Mouse (Mus musculus): ENCODE results near the gene Elf3. TPM values are rescaled to one million over a fixed set of nuclear protein-coding genes. Genes with fewer than 3 reads are reported as not detected.

The Elf3 gene
- polyA plus RNA-seq (2017; shearing (Covaris generic)), result under 1 TPM in 1 of 2 experiments, not detected in 1; 0.34 TPM

GRCm38 (mm10) chr1:135258380-135259127, at the start of gene Elf3:
TSS of gene Elf3 (minus strand) at chr1:135258568.

GRCm38 (mm10) chr1:135283826-135284291, 25.5 kb upstream of the Elf3 start, which contains the start of gene Rnpep:
TSS of gene Rnpep (minus strand) at chr1:135284084.

Other genes starting within 250 kb of the Elf3 start
- gene Lgr6, start 153.3 kb downstream of the Elf3 start, polyA plus RNA-seq (2017; shearing (Covaris generic)), result 1 to 10 TPM in 1 of 2 experiments, under 1 TPM in 1; 0.14 to 1.0 TPM
- gene Ptpn7, start 125.9 kb downstream of the Elf3 start, polyA plus RNA-seq (2017; shearing (Covaris generic)), result 100 to 1,000 TPM; 217 to 233 TPM
- 100 to 1,000 TPM in 1 of 2 experiments, 10 to 100 TPM in 1; 76.1 to 108 TPM for gene Arl8a, start 111.7 kb downstream of the Elf3 start, polyA plus RNA-seq (2017; shearing (Covaris generic))
- not detected for gene Gpr37l1, start 90.9 kb downstream of the Elf3 start, polyA plus RNA-seq (2017; shearing (Covaris generic))
- 10 to 100 TPM; 62.5 to 64.1 TPM for gene Rnpep, start 25.5 kb upstream of the Elf3 start, polyA plus RNA-seq (2017; shearing (Covaris generic))
- 100 to 1,000 TPM; 128 to 140 TPM for gene Timm17a, start 55.2 kb upstream of the Elf3 start, polyA plus RNA-seq (2017; shearing (Covaris generic))
- gene Lmod1, start 66.2 kb upstream of the Elf3 start, polyA plus RNA-seq (2017; shearing (Covaris generic)), result under 1 TPM in 1 of 2 experiments, not detected in 1; 0.21 TPM
- 1 to 10 TPM in 1 of 2 experiments, not detected in 1; 1.7 TPM for gene Shisa4, start 116.7 kb upstream of the Elf3 start, polyA plus RNA-seq (2017; shearing (Covaris generic))
- gene Ipo9, start 171.9 kb upstream of the Elf3 start, polyA plus RNA-seq (2017; shearing (Covaris generic)), result 10 to 100 TPM; 51.3 to 60.8 TPM

Data from inflammation-experienced regulatory T-cells (primary cell).